28 mouse cellular contexts compared by ENCODE assay signal in genomic region chr1:127278067-127278466, GRCm38 (mm10).
DNase-seq lines count a peak whose midpoint lies in the region; ATAC-seq and TF ChIP-seq lines count a peak whose summit lies in the region.
"Had no signal": no experiment of that assay in that cellular context is flagged by ENCODE, and none has a peak within 500 bp of the region (broad histone marks: within the 10 kb centered on the region; RNA-seq: fewer than 3 reads in every experiment).

No protein-coding gene starts in this region.

- TF ChIP-seq CTCF in bone marrow macrophage, adult 2 months (IDR thresholded peaks at IDR 0.05; ENCODE audit: low read depth, low read length), result no peak

- H3K4me1 ChIP-seq in bone marrow macrophage, adult 2 months (ENCODE audit: control insufficient read depth, insufficient read depth, low read length), result peaks cover 32% of the 10 kb centered on the region
- H3K4me1 ChIP-seq: forebrain, embryonic 12.5 days; forebrain, embryonic 15.5 days; hindbrain, embryonic 10.5 days; hindbrain, embryonic 13.5 days had no signal

- ATAC-seq in megakaryocyte, adult 5-6 weeks (ENCODE audit: poor library complexity, severe bottlenecking), result peak; percentile 75
- ATAC-seq: forebrain, embryonic 15.5 days; hindbrain, embryonic 16.5 days; inflammation-experienced regulatory T-cells, adult 6 months; intestine, embryonic 16.5 days; Patski had no signal

- TF ChIP-seq POLR2A in bone marrow macrophage, adult 2 months (IDR thresholded peaks at IDR 0.05; ENCODE audit: borderline replicate concordance, low read depth, low read length), result no peak

- peak; percentile 60 for DNase-seq in NIH3T3 (ENCODE audit: low read depth)
- DNase-seq in gonadal fat pad, adult 2 months (ENCODE audit: low read depth), result peak; percentile 51
- no peak for DNase-seq in urinary bladder, postnatal 10 days (ENCODE audit: low spot score)
- DNase-seq in layer of hippocampus, adult 9-10 months (ENCODE audit: low spot score), result no peak
- DNase-seq in ovary, postnatal 14 days (ENCODE audit: low spot score), result no peak
- DNase-seq in embryo, embryonic 10.5 days (ENCODE audit: low spot score), result no peak
- DNase-seq: adrenal gland, adult 2 months; adrenal gland, postnatal 25 days; cerebellum, adult 11 months; cerebellum, adult 2 months; cerebellum, adult 9-11 months; cerebellum, postnatal 25 days; gastrocnemius, postnatal 25 days; heart, adult 18-20 months; heart, postnatal 10 days; heart, postnatal 36 days had no signal

- no peak overlapping the region for H3K4me3 ChIP-seq in bone marrow macrophage, adult 2 months (ENCODE audit: insufficient read depth, low read length)
- H3K4me3 ChIP-seq: forebrain, embryonic 12.5 days; forebrain, embryonic 15.5 days; heart, embryonic 12.5 days; heart, embryonic 15.5 days; hindbrain, embryonic 10.5 days; hindbrain, embryonic 13.5 days had no signal

- H3K27ac ChIP-seq in bone marrow macrophage, adult 2 months (ENCODE audit: insufficient read depth, low read depth, low read length), result peak overlapping the region; percentile 90
- H3K27ac ChIP-seq: forebrain, embryonic 12.5 days; forebrain, embryonic 15.5 days; heart, embryonic 15.5 days; hindbrain, embryonic 10.5 days; hindbrain, embryonic 13.5 days had no signal

Comparison
In these comparisons a context has a peak if more than half of its experiments do, and no peak if none do; other contexts are left out.
1. DNase-seq: peak in NIH3T3 (single experiment) and gonadal fat pad, adult 2 months (single experiment); none in urinary bladder, postnatal 10 days (single experiment), layer of hippocampus, adult 9-10 months (single experiment), ovary, postnatal 14 days (single experiment) and embryo, embryonic 10.5 days (single experiment).